Mouse (Mus musculus) ES-E14 (cell line): Measurements from ENCODE around the gene Exoc3l2. TPM values are rescaled to one million over a fixed set of nuclear protein-coding genes. Genes with fewer than 3 reads are reported as not detected.

Experiments used
- DNase-seq: peaks from one replicate; pipeline ENCODE4 v3.0.0-alpha.2; 2013; ENCODE audit warnings: low read depth, low spot score
- H3K27ac ChIP-seq: 2 replicates; pipeline ENCODE4 v1.5.1; 2012; ENCODE audit warnings: low read depth, mild to moderate bottlenecking, low read length, moderate library complexity, mixed read lengths; ENCODE audit not compliant: poor library complexity, insufficient read depth, severe bottlenecking
- H3K36me3 ChIP-seq: 2 replicates; pipeline ENCODE4 v1.6.1; 2012; ENCODE audit warnings: mild to moderate bottlenecking, low read length, moderate library complexity, mixed read lengths; ENCODE audit not compliant: control insufficient read depth, poor library complexity, insufficient read depth, severe bottlenecking
- H3K4me1 ChIP-seq, 2 experiments: fragments of 150-350 bp in 1 of 2; sonication (generic) in 1 of 2; 2 replicates each; pipeline ENCODE4 v1.6.1; 2012; ENCODE audit warnings: low read length in 2 of 2, mild to moderate bottlenecking in 1 of 2, mixed read lengths in 1 of 2; ENCODE audit not compliant: control insufficient read depth in 2 of 2, insufficient read depth in 2 of 2, poor library complexity in 1 of 2
- H3K4me3 ChIP-seq, 2 experiments: fragments of 150-350 bp in 1 of 2; sonication (generic) in 1 of 2; 2 replicates each; pipeline ENCODE4 v1.5.1; 2012; ENCODE audit warnings: low read length in 2 of 2, low read depth in 1 of 2, mild to moderate bottlenecking in 1 of 2, mixed read lengths in 1 of 2; ENCODE audit not compliant: insufficient read depth in 1 of 2, poor library complexity in 1 of 2, severe bottlenecking in 1 of 2
- H3K9ac ChIP-seq: 2 replicates; pipeline ENCODE4 v1.6.1; 2012; ENCODE audit warnings: low read depth, mild to moderate bottlenecking, low read length, mixed read lengths; ENCODE audit not compliant: poor library complexity, insufficient read depth, severe bottlenecking
- H3K9me3 ChIP-seq: fragments of 150-350 bp; sonication (generic); 2 replicates; pipeline ENCODE4 v1.6.1; 2012; ENCODE audit warnings: low read depth, mild to moderate bottlenecking, low read length; ENCODE audit not compliant: control insufficient read depth, insufficient read depth
- CHD2 ChIP-seq: IDR thresholded peaks from 2 replicates; pipeline ENCODE4 v1.6.1; 2014; ENCODE audit warnings: mild to moderate bottlenecking, low read depth, low read length, inconsistent platforms
- HCFC1 ChIP-seq: IDR thresholded peaks from 2 replicates; pipeline ENCODE4 v1.6.1; 2012; ENCODE audit warnings: low read length, inconsistent platforms, borderline replicate concordance; ENCODE audit not compliant: insufficient read depth
- MAFK ChIP-seq: IDR thresholded peaks from 2 replicates; pipeline ENCODE4 v1.6.1; 2014; ENCODE audit warnings: mild to moderate bottlenecking, low read depth, low read length, inconsistent platforms; ENCODE audit not compliant: insufficient read depth
- ZC3H11A ChIP-seq: IDR thresholded peaks from 2 replicates; pipeline ENCODE4 v1.6.1; 2012; ENCODE audit warnings: low read depth, mild to moderate bottlenecking, inconsistent platforms, low read length, borderline replicate concordance
- ZNF384 ChIP-seq: IDR thresholded peaks from 2 replicates; pipeline ENCODE4 v1.6.1; 2012; ENCODE audit warnings: low read depth, low read length, inconsistent platforms
- in situ Hi-C, 2 experiments: fragments of 600-800 bp; cut with MboI; formaldehyde crosslinking; loops; one replicate each; pipeline ENCODE4 v1.15.1; 2025; ENCODE audit warnings: low sequenced_read_pairs in 2 of 2, inconsistent platforms in 1 of 2; ENCODE audit not compliant: unreplicated experiment in 2 of 2
- total RNA-seq: library from RNA; depleted of rRNA; stranded (reverse); fragments of 300-350 nt; gene quantifications from 2 replicates; pipeline ENCODE4 v1.2.3, GENCODE M21; 2012

Gene Exoc3l2
- total RNA-seq, 1 experiment: 2.2 TPM

GRCm38 (mm10) chr7:19517652-19518365 lies 54.7 kb downstream of the Exoc3l2 start, which contains the start of gene Nkpd1:
Gene Nkpd1, plus strand, starts transcription at chr7:19517838.
- Histone ChIP-seq H3K9ac (0 out of 2 replicates have a peak within 1 kb of the TSS, but pooled peaks have one; percentile 6), H3K9me3 (no peaks in the 10 kb centered on the region), H3K27ac (no peak within 1 kb of the TSS), H3K4me1 (peaks cover 0 to 8% of the 10 kb centered on the region in 2 experiments; a peak in 2 of 4 replicates), H3K36me3 (no peaks in the 10 kb centered on the region), H3K4me3 (peak within 1 kb of the TSS in 1 of 2 experiments; percentile 31; a peak in 2 of 4 replicates)
- in situ Hi-C loops: no loop called here
- no peak for DNase-seq
- TF ChIP-seq HCFC1: no peak
- TF ChIP-seq CHD2: no peak

- Histone ChIP-seq H3K9ac (peak overlapping the region; percentile 18; the same call in 1 of the 2 replicates), H3K4me1 (peaks cover 0 to 10% of the 10 kb centered on the region in 2 experiments; a peak in 1 of 4 replicates), H3K27ac (no peak overlapping the region), H3K4me3 (peak overlapping the region; percentile 48 to 55; a peak in 3 of 4 replicates), H3K9me3 (no peaks in the 10 kb centered on the region), H3K36me3 (no peaks in the 10 kb centered on the region)
- TF ChIP-seq ZNF384: no peak
- no peak for TF ChIP-seq ZC3H11A
- no peak for TF ChIP-seq MAFK
- no peak for TF ChIP-seq CHD2
- no peak for TF ChIP-seq HCFC1
- in situ Hi-C loops: no loop called here
- no peak for DNase-seq
Observed at GRCm38 (mm10) chr7:19520032-19520431, 56.9 kb downstream of the Exoc3l2 start.

- TF ChIP-seq MAFK (no peak), ZNF384 (no peak), HCFC1 (no peak), ZC3H11A (no peak), CHD2 (no peak)
- no peak for DNase-seq
- peak overlapping the region in 1 of 2 experiments; percentile 53; a peak in 1 of 4 replicates for H3K4me3 ChIP-seq
- H3K36me3 ChIP-seq: no peaks in the 10 kb centered on the region
- no peaks in the 10 kb centered on the region for H3K9me3 ChIP-seq
- no peak overlapping the region for H3K9ac ChIP-seq
- in situ Hi-C loops: no loop called here
- H3K4me1 ChIP-seq: peaks cover 0 to 12% of the 10 kb centered on the region in 2 experiments; a peak in 1 of 4 replicates
- H3K27ac ChIP-seq: no peak overlapping the region
Observed at GRCm38 (mm10) chr7:19523017-19523756, 60.1 kb downstream of the Exoc3l2 start.

- no peaks in the 10 kb centered on the region for H3K36me3 ChIP-seq
- peaks cover 0 to 12% of the 10 kb centered on the region in 2 experiments; a peak in 1 of 4 replicates for H3K4me1 ChIP-seq
- H3K9ac ChIP-seq: peak overlapping the region; percentile 9; the same call in 1 of the 2 replicates
- H3K4me3 ChIP-seq: peak overlapping the region; percentile 18 to 53
- TF ChIP-seq MAFK: no peak
- TF ChIP-seq HCFC1: no peak
- TF ChIP-seq CHD2: no peak
- TF ChIP-seq ZC3H11A: no peak
- TF ChIP-seq ZNF384: no peak
- no peak overlapping the region for H3K27ac ChIP-seq
- in situ Hi-C loops: no loop called here
- no peaks in the 10 kb centered on the region for H3K9me3 ChIP-seq
- DNase-seq: no peak
Observed at GRCm38 (mm10) chr7:19523757-19524419, 60.8 kb downstream of the Exoc3l2 start.
